Mouse (Mus musculus) lung, postnatal 14 days (tissue): ENCODE results near the gene Dcaf6.
A peak's percentile ranks its signal among the peaks of the same experiment; 100 is the strongest.
"Not testable (repeated sequence)": the region's sequence is repeated elsewhere in the genome, so short reads cannot be mapped to it uniquely, and the experiment has no call there.

Experiments
- DNase-seq: peaks from one replicate; pipeline ENCODE4 v3.0.0; 2021

Gene Dcaf6

GRCm38 (mm10) chr1:165396401-165396805, 63.9 kb downstream of the Dcaf6 start:
- DNase-seq: no peak

- no peak for DNase-seq
These were observed 64.3 kb downstream of the Dcaf6 start for GRCm38 (mm10) chr1:165395940-165396339.

- no peak for DNase-seq
These were observed 65.4 kb downstream of the Dcaf6 start for GRCm38 (mm10) chr1:165394836-165395235.

GRCm38 (mm10) chr1:165393033-165393432, 67.2 kb downstream of the Dcaf6 start:
- no peak for DNase-seq

GRCm38 (mm10) chr1:165388716-165389115, 71.6 kb downstream of the Dcaf6 start:
- DNase-seq: peak; percentile 45

GRCm38 (mm10) chr1:165386525-165386923, 73.8 kb downstream of the Dcaf6 start:
- DNase-seq: no peak

GRCm38 (mm10) chr1:165385810-165386524, 74.3 kb downstream of the Dcaf6 start:
- no peak for DNase-seq

- DNase-seq: peak; percentile 35
These were observed 86.4 kb downstream of the Dcaf6 start for GRCm38 (mm10) chr1:165373839-165374238.

- DNase-seq: no peak
These were observed 89.3 kb downstream of the Dcaf6 start for GRCm38 (mm10) chr1:165370990-165371389.

- DNase-seq: no peak
These were observed 95.2 kb downstream of the Dcaf6 start for GRCm38 (mm10) chr1:165365057-165365456.

GRCm38 (mm10) chr1:165363271-165363670, 97.0 kb downstream of the Dcaf6 start:
- DNase-seq: no peak

GRCm38 (mm10) chr1:165356347-165356746, 103.9 kb downstream of the Dcaf6 start:
- DNase-seq: no peak

- no peak for DNase-seq
These were observed 111.6 kb downstream of the Dcaf6 start for GRCm38 (mm10) chr1:165348627-165349026.

- no peak for DNase-seq
These were observed 115.8 kb downstream of the Dcaf6 start for GRCm38 (mm10) chr1:165344453-165344852.

- no peak for DNase-seq
These were observed 118.1 kb downstream of the Dcaf6 start for GRCm38 (mm10) chr1:165342126-165342525.

GRCm38 (mm10) chr1:165332797-165333196, 127.5 kb downstream of the Dcaf6 start:
- no peak for DNase-seq

- no peak for DNase-seq
These were observed 129.4 kb downstream of the Dcaf6 start for GRCm38 (mm10) chr1:165330859-165331258.

- DNase-seq: not testable (repeated sequence)
These were observed 131.6 kb downstream of the Dcaf6 start for GRCm38 (mm10) chr1:165328384-165329289.

- DNase-seq: no peak
These were observed 132.4 kb downstream of the Dcaf6 start for GRCm38 (mm10) chr1:165327831-165328230.

GRCm38 (mm10) chr1:165327370-165327769, 132.9 kb downstream of the Dcaf6 start:
- DNase-seq: no peak

- no peak for DNase-seq
These were observed 137.3 kb downstream of the Dcaf6 start for GRCm38 (mm10) chr1:165322934-165323333.

GRCm38 (mm10) chr1:165321891-165322290, 138.4 kb downstream of the Dcaf6 start:
- no peak for DNase-seq

GRCm38 (mm10) chr1:165321393-165321861, 138.8 kb downstream of the Dcaf6 start:
- DNase-seq: peak; percentile 40
